8 mouse cellular contexts compared by ENCODE assay signal in genomic region chr9:29585746-29586380, GRCm38 (mm10).
A peak's percentile ranks its signal among the peaks of the same experiment; 100 is the strongest.
DNase-seq lines count a peak whose midpoint lies in the region; ATAC-seq lines count a peak whose summit lies in the region.

No protein-coding gene starts in this region.

- H3K27me3 ChIP-seq in forebrain, embryonic 14.5 days (replicated peaks; ENCODE audit: control insufficient read depth, insufficient read depth, low read length), result no peaks in the 10 kb centered on the region
- H3K27me3 ChIP-seq in forebrain, embryonic 12.5 days, result no peaks in the 10 kb centered on the region

- H3K9ac ChIP-seq in forebrain, embryonic 14.5 days (ENCODE audit: low read length), result no peak overlapping the region
- H3K9ac ChIP-seq in forebrain, embryonic 12.5 days, result no peak overlapping the region

- peak; percentile 69 for DNase-seq in forebrain, embryonic 14.5 days (ENCODE audit: low spot score)
- peak; percentile 6 for DNase-seq in urinary bladder, postnatal 25 days (ENCODE audit: low spot score)
- no peak for DNase-seq in urinary bladder, adult 2 months (ENCODE audit: low spot score)
- peak; percentile 55 to 63 for DNase-seq in layer of hippocampus, adult 8-10 months (ENCODE audit: low spot score in 2 of 2)
- peak; percentile 36 for DNase-seq in lung, postnatal 10 days

- 0 out of 2 replicates have a peak, but pooled peaks cover 2% of the 10 kb centered on the region for H3K4me1 ChIP-seq in forebrain, embryonic 14.5 days (ENCODE audit: control insufficient read depth, insufficient read depth, low read length)
- H3K4me1 ChIP-seq in forebrain, embryonic 12.5 days, result peaks cover 6% of the 10 kb centered on the region; the same call in 1 of the 2 replicates

- H3K36me3 ChIP-seq in forebrain, embryonic 14.5 days (ENCODE audit: control insufficient read depth, insufficient read depth, low read length), result no peaks in the 10 kb centered on the region
- no peaks in the 10 kb centered on the region for H3K36me3 ChIP-seq in forebrain, embryonic 12.5 days (replicated peaks)

- no peak overlapping the region for H3K4me2 ChIP-seq in forebrain, embryonic 14.5 days (ENCODE audit: low read length)
- no peak overlapping the region for H3K4me2 ChIP-seq in forebrain, embryonic 12.5 days

- no peaks in the 10 kb centered on the region for H3K9me3 ChIP-seq in forebrain, embryonic 14.5 days (replicated peaks; ENCODE audit: control insufficient read depth, low read length)
- H3K9me3 ChIP-seq in forebrain, embryonic 12.5 days, result no peaks in the 10 kb centered on the region

- ATAC-seq in forebrain, embryonic 14.5 days, result no peak
- no peak for ATAC-seq in forebrain, embryonic 12.5 days (ENCODE audit: low FRiP score)
- peak; percentile 87 for ATAC-seq in frontal cortex, adult (ENCODE audit: low TSS enrichment)
- ATAC-seq in inflammation-experienced regulatory T-cells, adult 6 months, result no peak

- WGBS in forebrain, embryonic 14.5 days, result 58% methylated on average over 8 of the region's 8 CpGs
- WGBS in forebrain, embryonic 12.5 days, result 56% methylated on average over 8 of the region's 8 CpGs

- H3K4me3 ChIP-seq in forebrain, embryonic 14.5 days (ENCODE audit: low read depth, low read length), result no peak overlapping the region
- no peak overlapping the region for H3K4me3 ChIP-seq in forebrain, embryonic 12.5 days (replicated peaks)

- H3K27ac ChIP-seq in forebrain, embryonic 14.5 days (ENCODE audit: low read depth, low read length), result no peak overlapping the region
- H3K27ac ChIP-seq in forebrain, embryonic 12.5 days, result no peak overlapping the region
